Mouse (Mus musculus) left cerebral cortex, postnatal 4 days (tissue): ENCODE measurements around the gene Lpin3. TPM values are rescaled to one million over a fixed set of nuclear protein-coding genes. Genes with fewer than 3 reads are reported as not detected.

ENCODE experiments used
- DNase-seq: peaks from one replicate; pipeline ENCODE4 v3.0.0-alpha.2; 2022
- intact Hi-C: fragments of 180-260 bp; cut with DNase I; formaldehyde crosslinking; loops from one replicate; pipeline ENCODE4 v1.15.1; 2025
- total RNA-seq, 2 experiments: library from RNA; stranded (reverse); gene quantifications; 2 replicates each; pipeline ENCODE4 v1.2.3; 2021

Gene Lpin3
- total RNA-seq, 2 experiments from 2014 or later: 0.16 to 0.36 TPM

DNA sequence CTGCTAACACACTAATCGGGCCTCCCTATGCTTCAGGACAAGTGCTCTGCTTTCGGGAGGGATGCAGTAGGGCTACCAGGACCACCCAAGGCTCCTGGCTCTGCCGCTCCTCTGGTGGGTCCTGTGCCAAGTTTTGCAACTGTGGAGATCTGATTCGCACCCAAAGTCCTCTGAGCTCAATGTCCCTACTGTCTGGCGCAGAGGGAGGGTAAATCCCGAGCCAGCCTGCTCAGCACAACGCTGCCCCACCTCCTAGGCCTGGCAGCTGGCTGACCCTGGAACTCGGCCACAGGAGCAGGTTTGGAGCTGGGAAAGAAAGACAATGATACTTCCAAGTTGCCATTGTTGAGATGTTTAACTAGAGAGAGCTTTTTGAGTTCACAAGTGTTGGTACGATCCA, 44.7 kb downstream of the Lpin3 start:
- intact Hi-C loops: no loop called here
- peak; percentile 78 for DNase-seq

- no peak for DNase-seq
- intact Hi-C loops: no loop called here
These were observed 50.9 kb downstream of the Lpin3 start for GRCm38 (mm10) chr2:160931378-160931777.

GRCm38 (mm10) chr2:160932325-160932724, 51.9 kb downstream of the Lpin3 start:
- no peak for DNase-seq
- intact Hi-C loops: no loop called here

- no peak for DNase-seq
- intact Hi-C loops: no loop called here
These were observed 52.5 kb downstream of the Lpin3 start for GRCm38 (mm10) chr2:160932981-160933380.

DNA sequence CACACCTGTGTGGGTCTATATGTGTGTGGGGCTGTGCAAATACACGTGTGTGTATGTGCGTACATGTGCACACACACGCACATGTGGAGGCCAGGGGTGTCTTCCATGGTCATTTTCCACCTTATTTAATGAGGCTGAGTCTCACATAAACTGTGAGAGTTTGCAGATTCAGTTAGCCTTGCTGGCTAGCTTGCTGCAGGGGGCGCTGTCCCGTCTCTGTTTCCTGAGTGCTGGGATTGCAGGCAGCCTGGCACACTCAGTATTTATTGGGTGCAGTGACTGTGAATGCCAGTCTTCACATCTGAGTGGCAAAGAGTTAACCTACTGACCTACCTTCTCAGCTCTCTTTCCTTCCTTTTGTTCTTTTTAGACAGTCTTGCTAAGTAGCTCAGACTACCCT, 53.4 kb downstream of the Lpin3 start:
- intact Hi-C loops: no loop called here
- no peak for DNase-seq

DNA sequence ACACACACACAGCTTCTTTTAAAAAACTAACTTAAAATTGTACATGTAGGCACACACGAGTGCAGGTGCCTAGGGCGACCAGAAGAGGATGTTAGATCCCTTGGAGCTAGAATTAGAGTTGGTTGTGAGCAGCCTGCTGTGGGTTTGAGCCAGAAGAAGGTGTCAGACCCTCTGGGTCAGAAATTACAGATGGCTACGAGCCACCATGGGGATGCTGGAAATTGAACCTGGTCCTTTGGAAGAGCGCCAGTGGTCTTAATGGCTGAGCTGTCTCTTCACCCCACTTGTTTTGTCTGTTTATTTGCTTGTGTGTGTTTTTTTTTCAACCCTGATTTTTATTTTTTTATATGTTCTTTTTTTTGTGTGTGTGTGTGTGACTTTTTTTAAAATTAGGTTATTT, 54.0 kb downstream of the Lpin3 start:
- DNase-seq: peak; percentile 43
- intact Hi-C loops: no loop called here

- intact Hi-C loops: loop anchor here (5.0 kb wide), 1 partner anchor 339 kb away; no protein-coding TSS in a partner anchor
- DNase-seq: peak; percentile 60
These were observed 60.6 kb downstream of the Lpin3 start for GRCm38 (mm10) chr2:160940930-160941709.

DNA sequence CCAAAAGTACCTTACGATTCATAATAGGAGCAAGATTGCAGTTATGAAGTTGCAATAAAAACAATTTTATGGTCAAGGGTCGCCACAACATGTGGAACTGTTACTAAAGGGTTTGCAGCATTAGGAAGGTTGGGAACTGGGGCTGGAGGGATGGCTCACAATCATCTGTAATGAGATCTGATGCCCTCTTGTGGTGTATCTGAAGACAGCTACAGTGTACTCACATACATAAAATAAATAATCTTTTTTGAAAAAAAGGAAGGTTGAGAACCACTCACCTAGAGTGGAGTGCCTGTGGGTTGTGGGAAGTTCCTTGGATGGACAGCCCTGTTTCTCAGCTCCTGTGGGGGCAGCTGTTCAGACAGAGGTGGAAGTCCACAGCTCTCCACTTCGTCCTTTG, 62.0 kb downstream of the Lpin3 start:
- intact Hi-C loops: loop anchor here (5.0 kb wide), 1 partner anchor 340 kb away; no protein-coding TSS in a partner anchor
- no peak for DNase-seq

DNA sequence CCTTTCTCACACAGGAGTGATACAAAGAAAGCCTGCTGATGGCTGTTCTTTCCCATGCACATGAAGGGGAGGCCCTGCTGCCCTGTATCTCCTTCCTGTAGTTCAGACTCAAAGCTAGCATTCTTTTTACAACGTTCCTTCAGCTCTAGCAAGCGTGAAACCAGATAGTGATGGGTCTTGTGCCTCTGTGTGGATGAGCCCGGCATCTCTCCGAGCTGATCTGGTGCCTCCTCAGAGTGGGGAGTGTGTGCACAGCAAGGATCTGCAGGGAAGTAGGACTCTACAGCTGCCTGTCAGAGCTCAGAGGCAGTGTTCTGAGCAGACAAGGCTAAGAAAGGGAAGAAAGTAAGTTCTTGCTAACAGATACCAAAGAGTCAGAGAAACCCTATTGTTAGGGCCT, 71.1 kb downstream of the Lpin3 start:
- intact Hi-C loops: no loop called here
- no peak for DNase-seq

DNA sequence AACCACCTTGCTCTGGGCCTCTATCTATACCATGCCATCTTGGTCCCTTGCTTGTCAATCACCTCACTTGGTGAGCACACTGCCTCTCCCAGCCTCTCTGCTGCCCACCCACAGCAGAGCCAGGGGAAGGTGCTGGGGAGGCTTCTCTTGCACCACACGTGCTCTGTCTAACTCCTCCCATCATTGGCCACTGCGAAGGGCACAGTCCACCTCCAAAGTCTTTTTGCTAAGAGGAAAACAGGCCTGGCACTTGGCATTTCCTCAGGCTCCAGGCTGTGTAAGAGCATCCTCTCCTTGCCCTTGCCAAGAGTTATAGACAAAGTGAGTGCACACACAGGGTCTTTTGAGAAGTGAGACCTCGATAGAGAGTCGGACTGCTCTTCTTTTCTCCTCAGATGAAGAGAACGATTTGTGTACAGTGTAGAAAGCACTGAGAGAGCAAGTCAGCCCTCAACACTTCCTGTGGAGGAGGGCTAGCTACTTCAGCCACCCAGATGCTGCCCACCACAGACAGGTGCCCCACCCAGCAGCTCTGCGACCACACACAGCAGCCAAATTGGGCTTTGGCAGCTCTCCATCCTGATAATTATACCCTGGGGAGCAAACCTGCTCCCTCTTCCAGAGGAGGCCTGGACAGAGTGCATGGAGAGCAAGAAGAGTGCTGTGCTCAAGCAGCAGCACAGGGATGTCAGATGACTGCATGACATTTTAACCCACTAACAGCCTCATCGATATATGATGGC, 72.8 kb downstream of the Lpin3 start:
- intact Hi-C loops: no loop called here
- DNase-seq: peak; percentile 40

- intact Hi-C loops: no loop called here
These were observed 74.1 kb downstream of the Lpin3 start for GRCm38 (mm10) chr2:160954541-160954940.

GRCm38 (mm10) chr2:160955331-160955730, 74.9 kb downstream of the Lpin3 start:
- intact Hi-C loops: no loop called here

More at GRCm38 (mm10) chr2:160954541-160954940, 74.1 kb downstream of the Lpin3 start:
- DNase-seq: no peak

More at GRCm38 (mm10) chr2:160955331-160955730, 74.9 kb downstream of the Lpin3 start:
- no peak for DNase-seq

Other genes starting within 250 kb of the Lpin3 start
- gene Top1, start 234.8 kb upstream of the Lpin3 start, total RNA-seq: 100 to 1,000 TPM; 105 to 122 TPM
- gene Plcg1, start 149.4 kb upstream of the Lpin3 start, total RNA-seq: 100 to 1,000 TPM; 176 to 190 TPM
- gene Zhx3, start 7.7 kb upstream of the Lpin3 start, total RNA-seq: 10 to 100 TPM; 68.2 to 68.4 TPM
- gene Emilin3, start 31.7 kb downstream of the Lpin3 start, total RNA-seq: under 1 TPM; 0.20 to 0.26 TPM
- gene Chd6, start 228.4 kb downstream of the Lpin3 start, total RNA-seq: 10 to 100 TPM; 59.1 to 66.4 TPM